Mouse (Mus musculus) left cerebral cortex, adult 8-10 months (tissue): ENCODE results near the gene 2300003K06Rik. TPM values are rescaled to one million over a fixed set of nuclear protein-coding genes. Genes with fewer than 3 reads are reported as not detected.
"Not testable (repeated sequence)": the region's sequence is repeated elsewhere in the genome, so short reads cannot be mapped to it uniquely, and the experiment has no call there.

Experiments
- DNase-seq, 2 experiments: peaks; one replicate each; pipeline ENCODE4 v3.0.0; 2022; ENCODE audit warnings: low spot score in 2 of 2
- total RNA-seq, 4 experiments: library from RNA; stranded (reverse); gene quantifications; 2 replicates each; pipeline ENCODE4 v1.2.4; 2022

Gene 2300003K06Rik
- not detected for total RNA-seq

GRCm38 (mm10) chr11:99837966-99838365 is at the start of gene 2300003K06Rik:
Gene 2300003K06Rik, minus strand, starts transcription at chr11:99838066.
- no peak for DNase-seq

GRCm38 (mm10) chr11:99878887-99879286 is 41.0 kb upstream of the 2300003K06Rik start, which contains the start of gene Gm11567:
Gene Gm11567, plus strand, starts transcription at chr11:99879187.
- DNase-seq = not testable (repeated sequence)

GRCm38 (mm10) chr11:99873089-99873488 is 35.2 kb upstream of the 2300003K06Rik start, which contains the start of gene Krtap9-1:
Gene Krtap9-1, plus strand, starts transcription at chr11:99873389.
- DNase-seq = not testable (repeated sequence)

GRCm38 (mm10) chr11:99864176-99864575 is 26.3 kb upstream of the 2300003K06Rik start, which contains the start of gene Gm11559:
Gene Gm11559, plus strand, starts transcription at chr11:99864476.
- DNase-seq = not testable (repeated sequence)

- DNase-seq = no peak
These were observed 20.9 kb upstream of the 2300003K06Rik start for GRCm38 (mm10) chr11:99858761-99859160.

- DNase-seq = no peak
These were observed 19.8 kb upstream of the 2300003K06Rik start, which contains the start of gene Gm11568 for GRCm38 (mm10) chr11:99857617-99858016. Gene Gm11568, plus strand, starts transcription at chr11:99857917.

- no peak for DNase-seq
These were observed 16.3 kb upstream of the 2300003K06Rik start for GRCm38 (mm10) chr11:99854121-99854520.

GRCm38 (mm10) chr11:99851508-99851907 is 13.6 kb upstream of the 2300003K06Rik start, which contains the start of gene Krtap4-16:
Gene Krtap4-16, minus strand, starts transcription at chr11:99851608.
- DNase-seq = no peak

GRCm38 (mm10) chr11:99846746-99847145 is 8.9 kb upstream of the 2300003K06Rik start:
- DNase-seq = no peak

GRCm38 (mm10) chr11:99842185-99842584 is 4.3 kb upstream of the 2300003K06Rik start:
- no peak for DNase-seq

GRCm38 (mm10) chr11:99815566-99815965 is 22.3 kb downstream of the 2300003K06Rik start, which contains the start of gene Gm11564:
Gene Gm11564, minus strand, starts transcription at chr11:99815666.
- DNase-seq = not testable (repeated sequence)

- DNase-seq = not testable (repeated sequence)
These were observed 28.1 kb downstream of the 2300003K06Rik start, which contains the start of gene Krtap4-13 for GRCm38 (mm10) chr11:99809792-99810191. Gene Krtap4-13, minus strand, starts transcription at chr11:99809892.

- DNase-seq = not testable (repeated sequence)
These were observed 33.5 kb downstream of the 2300003K06Rik start, which contains the start of gene Gm11554 for GRCm38 (mm10) chr11:99804346-99804745. Gene Gm11554, minus strand, starts transcription at chr11:99804446.

- DNase-seq = not testable (repeated sequence)
These were observed 39.0 kb downstream of the 2300003K06Rik start, which contains the start of gene Gm11569 for GRCm38 (mm10) chr11:99798832-99799231. Gene Gm11569, minus strand, starts transcription at chr11:99798932.

- no peak for DNase-seq
These were observed 44.5 kb downstream of the 2300003K06Rik start, which contains the start of gene Gm11596 for GRCm38 (mm10) chr11:99793367-99793766. Gene Gm11596, minus strand, starts transcription at chr11:99793467.

Other genes with a start within 250 kb of the 2300003K06Rik start
- gene Krtap1-3, start 246.7 kb downstream of the 2300003K06Rik start, total RNA-seq = not detected
- not detected for gene Krtap9-3, start 240.0 kb downstream of the 2300003K06Rik start, total RNA-seq
- gene Gm11938, start 234.8 kb downstream of the 2300003K06Rik start, total RNA-seq = not detected
- not detected for gene Gm11937, start 227.9 kb downstream of the 2300003K06Rik start, total RNA-seq
- gene Krtap2-4, start 223.2 kb downstream of the 2300003K06Rik start, total RNA-seq = not detected
- gene Gm11562, start 217.6 kb downstream of the 2300003K06Rik start, total RNA-seq = not detected
- not detected for gene Krtap4-1, start 209.8 kb downstream of the 2300003K06Rik start, total RNA-seq
- not detected for gene Krtap4-2, start 203.0 kb downstream of the 2300003K06Rik start, total RNA-seq
- not detected for gene Krtap4-7, start 194.0 kb downstream of the 2300003K06Rik start, total RNA-seq
- gene Gm11555, start 187.8 kb downstream of the 2300003K06Rik start, total RNA-seq = not detected
- gene Gm11563, start 179.1 kb downstream of the 2300003K06Rik start, total RNA-seq = not detected
- gene Krtap4-6, start 172.1 kb downstream of the 2300003K06Rik start, total RNA-seq = not detected
- gene Gm14190, start 147.3 kb downstream of the 2300003K06Rik start, total RNA-seq = not detected
- not detected for gene Gm14180, start 103.8 kb downstream of the 2300003K06Rik start, total RNA-seq
- not detected for gene Gm11595, start 65.2 kb downstream of the 2300003K06Rik start, total RNA-seq
- gene Krtap4-8, start 57.4 kb downstream of the 2300003K06Rik start, total RNA-seq = not detected
- not detected for gene Krtap4-9, start 52.9 kb downstream of the 2300003K06Rik start, total RNA-seq
- not detected for gene Gm11596, start 44.6 kb downstream of the 2300003K06Rik start, total RNA-seq
- gene Gm11569, start 39.1 kb downstream of the 2300003K06Rik start, total RNA-seq = not detected
- not detected for gene Gm11554, start 33.6 kb downstream of the 2300003K06Rik start, total RNA-seq
- gene Krtap4-13, start 28.2 kb downstream of the 2300003K06Rik start, total RNA-seq = not detected
- gene Gm11564, start 22.4 kb downstream of the 2300003K06Rik start, total RNA-seq = not detected
- not detected for gene Krtap4-16, start 13.5 kb upstream of the 2300003K06Rik start, total RNA-seq
- gene Gm11568, start 19.9 kb upstream of the 2300003K06Rik start, total RNA-seq = not detected
- not detected for gene Gm11559, start 26.4 kb upstream of the 2300003K06Rik start, total RNA-seq
- not detected for gene Krtap9-1, start 35.3 kb upstream of the 2300003K06Rik start, total RNA-seq
- gene Gm11567, start 41.1 kb upstream of the 2300003K06Rik start, total RNA-seq = not detected
- gene Krtap31-1, start 69.9 kb upstream of the 2300003K06Rik start, total RNA-seq = not detected
- gene Gm11565, start 76.7 kb upstream of the 2300003K06Rik start, total RNA-seq = not detected
- not detected for gene Krtap31-2, start 98.2 kb upstream of the 2300003K06Rik start, total RNA-seq
- gene Krtap9-5, start 110.4 kb upstream of the 2300003K06Rik start, total RNA-seq = not detected
- not detected for gene Krtap29-1, start 141.0 kb upstream of the 2300003K06Rik start, total RNA-seq
- not detected for gene Krtap16-1, start 148.5 kb upstream of the 2300003K06Rik start, total RNA-seq
- gene Krtap17-1, start 155.9 kb upstream of the 2300003K06Rik start, total RNA-seq = not detected
- not detected for gene Krt33a, start 178.1 kb upstream of the 2300003K06Rik start, total RNA-seq
- gene Krt33b, start 191.8 kb upstream of the 2300003K06Rik start, total RNA-seq = not detected
- not detected for gene Krt34, start 203.5 kb upstream of the 2300003K06Rik start, total RNA-seq
- gene Krt31, start 212.5 kb upstream of the 2300003K06Rik start, total RNA-seq = not detected